9 mouse cellular contexts compared by ENCODE assay signal in genomic region chr2:153425124-153425844, GRCm38 (mm10).
A peak's percentile ranks its signal among the peaks of the same experiment; 100 is the strongest.
DNase-seq lines count a peak whose midpoint lies in the region; ATAC-seq and TF ChIP-seq lines count a peak whose summit lies in the region.
"Had no signal": no experiment of that assay in that cellular context is flagged by ENCODE, and none has a peak within 500 bp of the region (broad histone marks: within the 10 kb centered on the region; RNA-seq: fewer than 3 reads in every experiment).

No protein-coding gene starts in this region.

- H3K36me3 ChIP-seq in forebrain, embryonic 13.5 days (ENCODE audit: poor library complexity, severe bottlenecking) = peaks cover 51% of the 10 kb centered on the region
- H3K36me3 ChIP-seq in intestine, embryonic 15.5 days = peaks cover 13% of the 10 kb centered on the region; the same call in 1 of the 2 replicates
- H3K36me3 ChIP-seq in neural tube, embryonic 15.5 days = peaks cover 31% of the 10 kb centered on the region

- H3K9me3 ChIP-seq in forebrain, embryonic 13.5 days (replicated peaks) = no peaks in the 10 kb centered on the region
- no peaks in the 10 kb centered on the region for H3K9me3 ChIP-seq in intestine, embryonic 15.5 days
- no peaks in the 10 kb centered on the region for H3K9me3 ChIP-seq in neural tube, embryonic 15.5 days (replicated peaks)

- WGBS in forebrain, embryonic 13.5 days = 85% methylated on average over 4 of the region's 4 CpGs
- WGBS in intestine, embryonic 15.5 days = 51% methylated on average over 4 of the region's 4 CpGs
- 77% methylated on average over 4 of the region's 4 CpGs for WGBS in neural tube, embryonic 15.5 days

- no peak overlapping the region for H3K4me2 ChIP-seq in forebrain, embryonic 13.5 days
- H3K4me2 ChIP-seq in intestine, embryonic 15.5 days (replicated peaks) = peak overlapping the region; percentile 28
- H3K4me2 ChIP-seq in neural tube, embryonic 15.5 days = no peak overlapping the region

- peaks cover 68% of the 10 kb centered on the region for H3K4me1 ChIP-seq in forebrain, embryonic 13.5 days
- H3K4me1 ChIP-seq in intestine, embryonic 15.5 days (replicated peaks) = peaks cover 62% of the 10 kb centered on the region
- peaks cover 67% of the 10 kb centered on the region for H3K4me1 ChIP-seq in neural tube, embryonic 15.5 days

- H3K9ac ChIP-seq in forebrain, embryonic 13.5 days = no peak overlapping the region
- H3K9ac ChIP-seq in intestine, embryonic 15.5 days = no peak overlapping the region
- no peak overlapping the region for H3K9ac ChIP-seq in neural tube, embryonic 15.5 days (replicated peaks)

- H3K27me3 ChIP-seq in forebrain, embryonic 13.5 days = no peaks in the 10 kb centered on the region
- no peaks in the 10 kb centered on the region for H3K27me3 ChIP-seq in intestine, embryonic 15.5 days (replicated peaks)
- H3K27me3 ChIP-seq in neural tube, embryonic 15.5 days (replicated peaks) = no peaks in the 10 kb centered on the region

- no peak for TF ChIP-seq CTCF in left cerebral cortex, adult 2 months (IDR thresholded peaks at IDR 0.05)

- intact Hi-C loops in left cerebral cortex, adult 2 months (cut with DNase I) = no loop called here
- intact Hi-C loops in left cerebral cortex, postnatal 25 days (cut with DNase I) = no loop called here
- intact Hi-C loops in gastrocnemius, postnatal 14 days (cut with DNase I; ENCODE audit: low total_unique reads) = loop anchor here (10.0 kb wide), 1 partner anchor 270 kb away; no protein-coding TSS in a partner anchor

- ATAC-seq in forebrain, embryonic 13.5 days = no peak
- ATAC-seq in intestine, embryonic 15.5 days = peak; percentile 90
- no peak for ATAC-seq in neural tube, embryonic 15.5 days (ENCODE audit: low FRiP score)
- no peak for ATAC-seq in activated CD4-positive, CD25-positive, alpha-beta regulatory T cell, adult 4 months

- H3K4me3 ChIP-seq in left cerebral cortex, adult 2 months = no peak overlapping the region
- H3K4me3 ChIP-seq in forebrain, embryonic 13.5 days = no peak overlapping the region
- no peak overlapping the region for H3K4me3 ChIP-seq in intestine, embryonic 15.5 days (replicated peaks)
- no peak overlapping the region for H3K4me3 ChIP-seq in neural tube, embryonic 15.5 days (replicated peaks)

- DNase-seq in left cerebral cortex, adult 2 months (ENCODE audit: extremely low spot score in 1 of 2, low spot score in 2 of 2) = no peak
- DNase-seq in left cerebral cortex, postnatal 25 days (ENCODE audit: low spot score in 2 of 2) = no peak
- DNase-seq in frontal cortex, postnatal 25 days (ENCODE audit: low spot score in 2 of 2) = no peak
- DNase-seq in gastrocnemius, postnatal 14 days = no peak
- DNase-seq: heart, postnatal 4 days had no signal

- H3K27ac ChIP-seq in left cerebral cortex, adult 2 months = peak overlapping the region; percentile 56; the same call in 1 of the 2 replicates
- H3K27ac ChIP-seq in forebrain, embryonic 13.5 days = peak overlapping the region; percentile 89
- H3K27ac ChIP-seq in intestine, embryonic 15.5 days = peak overlapping the region; percentile 91
- H3K27ac ChIP-seq in neural tube, embryonic 15.5 days (replicated peaks) = peak overlapping the region; percentile 74
